Mouse (Mus musculus) bone marrow macrophage, adult 2 months (primary cell): ENCODE results near the gene Atp13a2.

Experiments
- CTCF ChIP-seq: IDR thresholded peaks from 2 replicates; pipeline ENCODE4 v1.5.1; 2012; ENCODE audit warnings: low read depth, mild to moderate bottlenecking, low read length, moderate library complexity
- POLR2A ChIP-seq: IDR thresholded peaks from 2 replicates; pipeline ENCODE4 v1.6.1; 2012; ENCODE audit warnings: mild to moderate bottlenecking, low read depth, low read length, borderline replicate concordance

DNA sequence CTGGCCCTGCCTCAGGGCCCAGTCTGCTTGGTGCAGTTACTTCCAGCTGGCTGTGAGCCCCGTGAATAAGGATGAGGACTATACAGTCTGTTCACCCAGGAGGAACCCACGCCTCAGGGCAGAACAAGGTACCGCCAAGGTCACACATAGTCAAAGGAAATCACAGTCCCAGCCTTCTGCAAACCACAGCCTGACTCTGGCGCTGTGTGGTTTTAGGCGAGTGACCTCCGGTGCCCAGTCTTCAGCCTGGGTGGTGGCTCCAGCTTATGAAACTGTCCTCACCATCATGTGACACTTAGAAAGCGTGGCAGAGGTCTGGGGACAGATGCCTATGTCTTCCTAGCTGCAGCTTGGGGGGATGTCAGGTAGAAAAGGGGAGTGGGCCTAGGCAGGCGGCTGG, 9.1 kb downstream of the Atp13a2 start:
- TF ChIP-seq CTCF (no peak), POLR2A (no peak)
